Mouse (Mus musculus) cerebellum, postnatal 14 days (tissue): ENCODE measurements around the gene Cspg4.

Experiments used
- DNase-seq, 2 experiments: peaks; one replicate each; pipeline ENCODE4 v3.0.0; 2021; ENCODE audit warnings: mixed read lengths in 2 of 2

The Cspg4 gene

GRCm38 (mm10) chr9:56865673-56866400, 1.0 kb downstream of the Cspg4 start:
- no peak for DNase-seq

GRCm38 (mm10) chr9:56866430-56866829, 1.6 kb downstream of the Cspg4 start:
- DNase-seq, result no peak

- DNase-seq, result peak; percentile 66 to 78
These were observed 3.5 kb downstream of the Cspg4 start for GRCm38 (mm10) chr9:56868292-56868691.

GRCm38 (mm10) chr9:56869552-56869951, 4.7 kb downstream of the Cspg4 start:
- peak; percentile 46 to 51 for DNase-seq

- no peak for DNase-seq
These were observed 5.9 kb downstream of the Cspg4 start for GRCm38 (mm10) chr9:56870778-56871177.

- peak in 1 of 2 experiments; percentile 12 for DNase-seq
These were observed 6.4 kb downstream of the Cspg4 start for GRCm38 (mm10) chr9:56871191-56871590.

- DNase-seq, result no peak
These were observed 7.5 kb downstream of the Cspg4 start for GRCm38 (mm10) chr9:56872105-56872903.

GRCm38 (mm10) chr9:56873097-56873496, 8.3 kb downstream of the Cspg4 start:
- DNase-seq, result no peak

- peak in 1 of 2 experiments; percentile 13 for DNase-seq
These were observed 12.0 kb downstream of the Cspg4 start for GRCm38 (mm10) chr9:56876784-56877183.

- no peak for DNase-seq
These were observed 12.5 kb downstream of the Cspg4 start for GRCm38 (mm10) chr9:56877284-56877683.

GRCm38 (mm10) chr9:56880790-56881189, 16.0 kb downstream of the Cspg4 start:
- peak in 1 of 2 experiments; percentile 40 for DNase-seq

GRCm38 (mm10) chr9:56881539-56882082, 16.8 kb downstream of the Cspg4 start:
- no peak for DNase-seq

- no peak for DNase-seq
These were observed 17.4 kb downstream of the Cspg4 start for GRCm38 (mm10) chr9:56882283-56882682.

- no peak for DNase-seq
These were observed 18.0 kb downstream of the Cspg4 start for GRCm38 (mm10) chr9:56882818-56883217.

- DNase-seq, result peak in 1 of 2 experiments; percentile 46
These were observed 18.6 kb downstream of the Cspg4 start for GRCm38 (mm10) chr9:56883470-56883869.

- no peak for DNase-seq
These were observed 19.5 kb downstream of the Cspg4 start for GRCm38 (mm10) chr9:56884328-56884727.

GRCm38 (mm10) chr9:56886113-56886512, 21.3 kb downstream of the Cspg4 start:
- peak in 1 of 2 experiments; percentile 49 for DNase-seq

- no peak for DNase-seq
These were observed 21.8 kb downstream of the Cspg4 start for GRCm38 (mm10) chr9:56886601-56887000.

- no peak for DNase-seq
These were observed 22.7 kb downstream of the Cspg4 start for GRCm38 (mm10) chr9:56887581-56887980.

- peak; percentile 88 to 92 for DNase-seq
These were observed 25.0 kb downstream of the Cspg4 start for GRCm38 (mm10) chr9:56889817-56890216.

- no peak for DNase-seq
These were observed 25.9 kb downstream of the Cspg4 start for GRCm38 (mm10) chr9:56890522-56891250.

GRCm38 (mm10) chr9:56891517-56892011, 26.7 kb downstream of the Cspg4 start:
- DNase-seq, result peak; percentile 82

- peak in 1 of 2 experiments; percentile 55 for DNase-seq
These were observed 27.3 kb downstream of the Cspg4 start for GRCm38 (mm10) chr9:56892111-56892510.
